Mouse (Mus musculus) midbrain, embryonic 11.5 days (tissue): ENCODE results near the gene Akr1d1. TPM values are rescaled to one million over a fixed set of nuclear protein-coding genes. Genes with fewer than 3 reads are reported as not detected.

Experiments used
- ATAC-seq: fragments of 200-750 bp; cut with Nextera tagmentation; 2 replicates; pipeline ENCODE4 v1.8.0; 2017; ENCODE audit warnings: moderate TSS enrichment, moderate library complexity; ENCODE audit not compliant: low FRiP score
- DNase-seq: peaks from one replicate; pipeline ENCODE4 v3.0.0; 2015; ENCODE audit warnings: low spot score; ENCODE audit errors: missing footprints
- H3K27ac ChIP-seq: fragments of 300-500 bp; sonication (generic); 2 replicates; pipeline ENCODE4 v1.5.1; 2014; ENCODE audit warnings: low read depth, low read length
- H3K27me3 ChIP-seq: fragments of 300-500 bp; sonication (generic); 2 replicates; pipeline ENCODE4 v1.6.1; 2014; ENCODE audit warnings: mild to moderate bottlenecking, low read length, moderate library complexity, mixed read lengths; ENCODE audit not compliant: control insufficient read depth, insufficient read depth
- H3K36me3 ChIP-seq: fragments of 300-500 bp; sonication (generic); 2 replicates; pipeline ENCODE4 v1.6.1; 2014; ENCODE audit warnings: mild to moderate bottlenecking, low read length, moderate library complexity, mixed read lengths; ENCODE audit not compliant: control insufficient read depth, insufficient read depth
- H3K4me1 ChIP-seq: fragments of 300-500 bp; sonication (generic); 2 replicates; pipeline ENCODE4 v1.6.1; 2014; ENCODE audit warnings: low read length; ENCODE audit not compliant: control insufficient read depth, insufficient read depth
- H3K4me2 ChIP-seq: fragments of 300-500 bp; sonication (generic); 2 replicates; pipeline ENCODE4 v1.6.1; 2014; ENCODE audit warnings: mild to moderate bottlenecking, moderate library complexity
- H3K4me3 ChIP-seq: fragments of 300-500 bp; sonication (generic); 2 replicates; pipeline ENCODE4 v1.5.1; 2014; ENCODE audit warnings: low read depth, low read length
- H3K9ac ChIP-seq: fragments of 300-500 bp; sonication (generic); 2 replicates; pipeline ENCODE4 v1.6.1; 2014; ENCODE audit warnings: low read length
- H3K9me3 ChIP-seq: fragments of 300-500 bp; sonication (generic); 2 replicates; pipeline ENCODE4 v1.6.1; 2016; ENCODE audit warnings: low read length; ENCODE audit not compliant: control insufficient read depth
- WGBS: fragments of 180-500 bp; shearing (Covaris S2); extraction: QIAGEN DNeasy Blood & Tissue Kit; methylation state at CpG from one replicate; pipeline ENCODE4 v1.1.7; 2014; 5-methylcytosine and 5-hydroxymethylcytosine counted together
- polyA plus RNA-seq: library from polyadenylated mRNA; unstranded; fragments of >200 nt; fragmentation: Nextera tagmentation; extraction: Ambion mirVana; gene quantifications from 2 replicates; pipeline ENCODE4 v1.2.1, GENCODE M21; 2014

Akr1d1 gene
- polyA plus RNA-seq = not detected in 2 replicates

DNA sequence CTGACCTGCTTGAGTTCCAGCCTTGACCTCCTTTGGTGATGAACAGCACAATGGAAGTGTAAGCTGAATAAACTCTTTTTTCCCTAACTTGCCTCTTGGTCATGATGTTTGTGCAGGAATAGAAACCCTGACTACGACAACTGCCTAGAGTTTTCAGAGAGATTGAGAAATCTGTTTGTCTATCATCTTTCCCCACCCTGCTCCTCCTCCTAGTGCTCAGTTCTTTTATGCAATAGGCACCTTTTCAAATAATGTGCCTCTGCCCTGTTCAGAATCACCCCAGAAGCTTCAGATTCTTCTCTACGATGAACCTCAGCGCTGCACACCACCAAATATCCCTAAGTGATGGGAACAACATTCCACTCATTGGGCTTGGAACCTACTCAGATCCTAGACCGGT is at the start of gene Akr1d1:
TSS of gene Akr1d1 (plus strand) at position 234 of the 400 bp plus-strand sequence.
- no peak within 1 kb of the TSS for H3K4me3 ChIP-seq
- H3K9ac ChIP-seq = no peak within 1 kb of the TSS
- no peak within 1 kb of the TSS for H3K27ac ChIP-seq
- no peaks in the 10 kb centered on the region for H3K9me3 ChIP-seq
- H3K27me3 ChIP-seq = no peaks in the 10 kb centered on the region
- 98% methylated on average over 4 of the region's 4 CpGs for WGBS
- no peaks in the 10 kb centered on the region for H3K36me3 ChIP-seq
- no peak for DNase-seq
- no peak within 1 kb of the TSS for H3K4me2 ChIP-seq
- H3K4me1 ChIP-seq = no peaks in the 10 kb centered on the region
- ATAC-seq = no peak

GRCm38 (mm10) chr6:37481147-37481546 is 48.8 kb upstream of the Akr1d1 start:
- Histone ChIP-seq H3K4me3 (no peak overlapping the region), H3K9ac (no peak overlapping the region), H3K4me2 (no peak overlapping the region), H3K36me3 (no peaks in the 10 kb centered on the region), H3K27me3 (no peaks in the 10 kb centered on the region), H3K4me1 (no peaks in the 10 kb centered on the region), H3K9me3 (no peaks in the 10 kb centered on the region), H3K27ac (no peak overlapping the region)
- no peak for DNase-seq
- WGBS = 91% methylated on average over 3 of the region's 3 CpGs
- ATAC-seq = no peak

DNA sequence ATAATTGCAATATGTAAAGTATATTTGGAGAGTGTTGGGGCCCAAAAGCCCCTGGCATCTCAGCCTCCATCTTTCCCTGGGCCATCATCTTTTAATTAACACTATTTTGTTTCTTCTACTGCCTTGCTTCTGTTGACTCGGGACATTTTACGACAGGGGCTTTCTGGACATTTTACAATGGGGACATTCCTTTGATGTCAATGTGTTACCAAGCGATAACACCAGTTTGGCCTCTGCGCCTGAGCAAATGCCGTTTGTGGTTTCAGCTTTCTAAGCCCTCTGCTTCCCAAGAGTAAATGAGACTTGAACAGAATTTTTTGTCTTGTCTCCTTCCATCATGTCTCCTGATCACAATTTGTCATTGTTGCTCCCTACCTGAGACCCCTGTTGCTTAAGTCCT is 46.7 kb upstream of the Akr1d1 start:
- no peak overlapping the region for H3K4me2 ChIP-seq
- ATAC-seq (no peak), DNase-seq (no peak)
- no peak overlapping the region for H3K9ac ChIP-seq
- no peak overlapping the region for H3K4me3 ChIP-seq
- no peak overlapping the region for H3K27ac ChIP-seq
- H3K4me1 ChIP-seq = no peaks in the 10 kb centered on the region
- 60% methylated on average over 5 of the region's 5 CpGs for WGBS
- H3K9me3 ChIP-seq = no peaks in the 10 kb centered on the region
- no peaks in the 10 kb centered on the region for H3K36me3 ChIP-seq
- H3K27me3 ChIP-seq = no peaks in the 10 kb centered on the region

DNA sequence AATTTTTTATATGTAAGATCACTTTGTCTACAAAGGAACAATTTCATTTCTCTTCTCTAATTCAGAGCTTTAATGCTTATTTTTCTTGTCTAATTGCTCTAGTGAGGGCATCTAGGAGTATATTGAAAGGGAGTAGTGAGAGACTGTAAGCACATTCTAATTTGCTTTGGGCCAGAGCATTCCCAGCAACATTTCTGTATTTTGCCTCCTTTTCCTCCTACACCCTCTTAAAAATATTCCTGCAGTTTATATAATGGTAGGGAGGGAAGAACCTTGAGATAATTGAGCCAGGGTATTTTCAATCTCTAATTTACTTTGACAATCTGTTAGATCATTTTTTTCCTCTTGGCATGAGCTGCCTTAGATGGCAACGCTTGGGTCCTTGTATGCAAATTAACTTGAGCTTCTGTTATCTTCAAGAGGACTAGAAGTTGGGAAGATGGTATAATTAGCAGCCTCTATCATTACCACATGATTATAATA is 45.3 kb upstream of the Akr1d1 start:
- DNase-seq (no peak), ATAC-seq (no peak)
- Histone ChIP-seq H3K4me1 (no peaks in the 10 kb centered on the region), H3K4me2 (no peak overlapping the region), H3K9me3 (no peaks in the 10 kb centered on the region), H3K27ac (no peak overlapping the region), H3K4me3 (no peak overlapping the region), H3K27me3 (no peaks in the 10 kb centered on the region), H3K9ac (no peak overlapping the region), H3K36me3 (no peaks in the 10 kb centered on the region)
- WGBS = 83% methylated on average over 1 of the region's 1 CpGs

DNA sequence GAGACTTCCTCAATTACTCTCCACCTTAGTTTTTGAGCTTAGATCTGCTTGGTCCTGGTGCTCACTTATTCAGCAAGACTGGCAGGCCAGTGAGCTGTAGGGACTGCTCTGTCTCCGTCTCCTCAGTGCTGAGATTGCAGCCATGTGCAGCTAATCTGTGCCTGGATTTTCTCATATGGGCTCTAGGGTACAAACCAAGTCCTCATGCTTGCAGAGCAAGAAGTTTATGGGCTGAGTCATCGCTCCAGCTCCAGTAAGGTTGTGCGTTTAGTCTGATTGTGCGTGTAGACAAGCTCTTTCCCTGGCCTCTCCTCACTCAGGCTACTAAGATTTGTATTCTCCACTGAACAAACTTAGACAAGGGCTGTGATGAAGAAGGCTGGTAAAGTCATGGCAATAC is 43.5 kb upstream of the Akr1d1 start:
- H3K27me3 ChIP-seq = no peaks in the 10 kb centered on the region
- no peaks in the 10 kb centered on the region for H3K9me3 ChIP-seq
- H3K4me3 ChIP-seq = no peak overlapping the region
- 91% methylated on average over 4 of the region's 4 CpGs for WGBS
- no peaks in the 10 kb centered on the region for H3K4me1 ChIP-seq
- H3K27ac ChIP-seq = no peak overlapping the region
- no peak overlapping the region for H3K4me2 ChIP-seq
- H3K36me3 ChIP-seq = no peaks in the 10 kb centered on the region
- DNase-seq (no peak), ATAC-seq (no peak)
- no peak overlapping the region for H3K9ac ChIP-seq

GRCm38 (mm10) chr6:37492241-37492640 is 37.7 kb upstream of the Akr1d1 start:
- Histone ChIP-seq H3K4me2 (no peak overlapping the region), H3K4me1 (no peaks in the 10 kb centered on the region), H3K27ac (no peak overlapping the region), H3K36me3 (no peaks in the 10 kb centered on the region), H3K9ac (no peak overlapping the region), H3K4me3 (no peak overlapping the region), H3K9me3 (no peaks in the 10 kb centered on the region), H3K27me3 (no peaks in the 10 kb centered on the region)
- DNase-seq (no peak), ATAC-seq (no peak)
- 85% methylated on average over 3 of the region's 3 CpGs for WGBS

DNA sequence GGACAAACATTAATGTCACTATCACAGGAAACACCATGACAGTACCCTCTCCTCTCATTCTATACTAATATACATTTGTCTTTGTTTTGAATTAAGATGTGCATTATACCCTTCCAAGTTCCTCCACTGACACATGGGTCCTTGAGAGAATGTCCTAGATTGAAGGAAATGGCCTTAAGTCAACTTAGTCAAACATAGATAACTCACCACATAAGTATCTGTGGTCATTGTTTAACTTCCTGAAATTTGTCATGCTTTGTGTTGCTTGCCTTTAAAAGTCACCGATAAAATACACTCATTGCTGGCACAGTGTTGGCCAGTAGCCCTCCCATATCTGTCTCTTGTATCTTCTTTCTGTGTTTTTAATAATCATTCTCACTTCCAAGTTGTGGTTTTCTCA is 35.0 kb upstream of the Akr1d1 start:
- whole genome bisulfite sequencing = 93% methylated on average over 1 of the region's 1 CpGs
- peaks cover 2% of the 10 kb centered on the region; the same call in 1 of the 2 replicates for H3K9me3 ChIP-seq
- no peaks in the 10 kb centered on the region for H3K36me3 ChIP-seq
- H3K27me3 ChIP-seq = no peaks in the 10 kb centered on the region
- no peak for DNase-seq
- H3K4me1 ChIP-seq = no peaks in the 10 kb centered on the region
- no peak for ATAC-seq
- no peak overlapping the region for H3K9ac ChIP-seq
- H3K27ac ChIP-seq = no peak overlapping the region
- no peak overlapping the region for H3K4me2 ChIP-seq
- no peak overlapping the region for H3K4me3 ChIP-seq

- no peak overlapping the region for H3K4me2 ChIP-seq
- DNase-seq (no peak), ATAC-seq (no peak)
- H3K36me3 ChIP-seq = no peaks in the 10 kb centered on the region
- no peaks in the 10 kb centered on the region for H3K27me3 ChIP-seq
- H3K27ac ChIP-seq = no peak overlapping the region
- 92% methylated on average over 1 of the region's 1 CpGs for WGBS
- no peak overlapping the region for H3K4me3 ChIP-seq
- no peaks in the 10 kb centered on the region for H3K4me1 ChIP-seq
- no peak overlapping the region for H3K9ac ChIP-seq
- peaks cover 3% of the 10 kb centered on the region; the same call in 1 of the 2 replicates for H3K9me3 ChIP-seq
These were observed 33.1 kb upstream of the Akr1d1 start for GRCm38 (mm10) chr6:37496866-37497265.

- no peak overlapping the region for H3K4me2 ChIP-seq
- ATAC-seq (no peak), DNase-seq (no peak)
- no peaks in the 10 kb centered on the region for H3K27me3 ChIP-seq
- no peaks in the 10 kb centered on the region for H3K4me1 ChIP-seq
- 90% methylated on average over 2 of the region's 2 CpGs for WGBS
- H3K9me3 ChIP-seq = no peaks in the 10 kb centered on the region
- no peak overlapping the region for H3K27ac ChIP-seq
- H3K4me3 ChIP-seq = no peak overlapping the region
- H3K36me3 ChIP-seq = no peaks in the 10 kb centered on the region
- H3K9ac ChIP-seq = no peak overlapping the region
These were observed 24.4 kb upstream of the Akr1d1 start for GRCm38 (mm10) chr6:37505588-37505987.
